Mouse (Mus musculus) lung, embryonic 15.5 days (tissue): ENCODE results near the gene Neurog1. TPM values are rescaled to one million over a fixed set of nuclear protein-coding genes. Genes with fewer than 3 reads are reported as not detected.

Source experiments
- ATAC-seq: fragments of 200-750 bp; cut with Nextera tagmentation; 2 replicates; pipeline ENCODE4 v1.8.0; 2017; ENCODE audit warnings: moderate number of reproducible peaks, borderline replicate concordance; ENCODE audit not compliant: low FRiP score, low TSS enrichment; ENCODE audit errors: extremely low read depth
- H3K27ac ChIP-seq: fragments of 300-500 bp; sonication (generic); 2 replicates; pipeline ENCODE4 v1.5.1; 2015; ENCODE audit warnings: moderate library complexity, mild to moderate bottlenecking, inconsistent platforms
- H3K27me3 ChIP-seq: fragments of 300-500 bp; sonication (generic); 2 replicates; pipeline ENCODE4 v1.6.1; 2015; ENCODE audit warnings: inconsistent platforms
- H3K36me3 ChIP-seq: fragments of 300-500 bp; sonication (generic); 2 replicates; pipeline ENCODE4 v1.6.1; 2015; ENCODE audit warnings: inconsistent platforms
- H3K4me1 ChIP-seq: fragments of 300-500 bp; sonication (generic); 2 replicates; pipeline ENCODE4 v1.6.1; 2015; ENCODE audit warnings: inconsistent platforms
- H3K4me2 ChIP-seq: fragments of 300-500 bp; sonication (generic); 2 replicates; pipeline ENCODE4 v1.6.1; 2015; ENCODE audit warnings: inconsistent platforms, mild to moderate bottlenecking, moderate library complexity
- H3K4me3 ChIP-seq: fragments of 300-500 bp; sonication (generic); 2 replicates; pipeline ENCODE4 v1.5.1; 2015; ENCODE audit warnings: mild to moderate bottlenecking, inconsistent platforms
- H3K9ac ChIP-seq: fragments of 300-500 bp; sonication (generic); 2 replicates; pipeline ENCODE4 v1.6.1; 2015; ENCODE audit warnings: inconsistent platforms
- H3K9me3 ChIP-seq: fragments of 300-500 bp; sonication (generic); 2 replicates; pipeline ENCODE4 v1.6.1; 2016; ENCODE audit warnings: inconsistent platforms
- WGBS: fragments of 180-500 bp; shearing (Covaris S2); methylation state at CpG from one replicate; pipeline ENCODE4 v1.1.7; 2015; 5-methylcytosine and 5-hydroxymethylcytosine counted together
- polyA plus RNA-seq: library from polyadenylated mRNA; unstranded; fragments of >200 nt; fragmentation: Nextera tagmentation; extraction: Ambion mirVana; gene quantifications from 2 replicates; pipeline ENCODE4 v1.2.1, GENCODE M21; 2015

Neurog1 gene
- polyA plus RNA-seq, 1 experiment from 2014 or later, result not detected

DNA sequence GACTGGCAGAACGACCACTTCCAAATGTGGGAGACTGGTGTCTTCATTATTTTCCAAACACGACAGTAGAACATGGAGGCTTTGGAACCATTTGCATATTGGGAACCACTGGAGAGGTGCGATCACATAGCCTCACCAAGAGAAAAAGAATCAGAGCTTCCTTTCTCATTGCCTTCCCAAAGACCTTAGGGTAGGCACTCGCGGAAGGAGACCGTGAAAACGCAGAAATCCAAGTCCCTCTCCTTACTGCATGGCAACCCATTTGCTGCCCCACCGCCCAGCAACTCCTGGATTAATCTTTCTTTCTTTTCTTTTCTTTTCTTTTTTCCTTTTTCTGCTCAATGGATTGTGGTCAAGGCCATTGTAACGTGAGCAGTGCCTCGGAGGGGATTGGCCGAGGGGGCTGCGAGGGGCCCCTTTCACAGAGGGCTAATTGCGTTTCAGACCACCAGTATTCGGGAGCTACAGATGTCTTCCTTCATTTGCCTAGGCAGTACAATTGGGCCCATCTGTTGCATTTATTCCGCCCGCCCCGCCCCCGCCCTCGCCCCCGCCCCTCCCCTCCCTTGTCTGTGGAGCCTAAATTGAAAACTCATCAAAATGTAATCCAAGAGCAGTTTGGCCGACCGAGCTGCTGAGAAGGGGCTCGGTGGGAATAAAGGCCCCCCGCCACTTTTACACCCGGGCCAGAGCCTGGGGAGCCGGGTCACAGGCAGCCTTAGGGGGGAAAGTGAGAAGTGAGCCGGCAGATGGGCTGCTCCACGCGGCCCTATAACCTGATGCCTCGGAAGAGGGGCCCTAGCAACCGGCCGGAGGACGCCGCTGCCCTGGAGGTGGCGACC, 43.5 kb downstream of the Neurog1 start:
- H3K9ac ChIP-seq, result no peak overlapping the region
- H3K4me2 ChIP-seq, result peak overlapping the region; percentile 56
- H3K27me3 ChIP-seq, result peaks cover 29% of the 10 kb centered on the region; the same call in 1 of the 2 replicates
- H3K4me1 ChIP-seq, result peaks cover 5% of the 10 kb centered on the region; the same call in 1 of the 2 replicates
- no peak overlapping the region for H3K27ac ChIP-seq
- ATAC-seq, result peak; percentile 43; the same call in 1 of the 2 replicates
- no peaks in the 10 kb centered on the region for H3K36me3 ChIP-seq
- H3K4me3 ChIP-seq, result peak overlapping the region; percentile 14; the same call in 1 of the 2 replicates
- 7% methylated on average over 35 of the region's 35 CpGs for WGBS
- H3K9me3 ChIP-seq, result no peaks in the 10 kb centered on the region

Other genes with a start within 250 kb of the Neurog1 start
- 317 and 326 TPM in 2 replicates for gene H2afy, start 115.8 kb downstream of the Neurog1 start, polyA plus RNA-seq
- 3.1 and 3.9 TPM in 2 replicates for gene Tifab, start 73.3 kb downstream of the Neurog1 start, polyA plus RNA-seq
- 13.7 and 17.1 TPM in 2 replicates for gene Cxcl14, start 44.4 kb upstream of the Neurog1 start, polyA plus RNA-seq
- gene Gm3045, start 174.4 kb upstream of the Neurog1 start, polyA plus RNA-seq, result not detected in 2 replicates
- 0.14 and 0.26 TPM in 2 replicates for gene Slc25a48, start 186.2 kb upstream of the Neurog1 start, polyA plus RNA-seq
- gene Il9, start 230.1 kb upstream of the Neurog1 start, polyA plus RNA-seq, result not detected in 2 replicates